Mouse (Mus musculus) hindbrain, postnatal 0 days (tissue): Measurements from ENCODE around the gene Gsdma3. TPM values are rescaled to one million over a fixed set of nuclear protein-coding genes. Genes with fewer than 3 reads are reported as not detected.
"Not testable (repeated sequence)": the region's sequence is repeated elsewhere in the genome, so short reads cannot be mapped to it uniquely, and the experiment has no call there.

Source experiments
- ATAC-seq: fragments of 200-750 bp; cut with Nextera tagmentation; 2 replicates; pipeline ENCODE4 v1.8.0; 2017; ENCODE audit warnings: mild to moderate bottlenecking, moderate TSS enrichment, moderate library complexity
- DNase-seq: peaks from one replicate; pipeline ENCODE4 v3.0.0-alpha.2; 2015; ENCODE audit warnings: low spot score
- H3K27ac ChIP-seq: fragments of 300-500 bp; sonication (generic); 2 replicates; pipeline ENCODE4 v1.5.1; 2014; ENCODE audit warnings: mild to moderate bottlenecking
- H3K27me3 ChIP-seq: fragments of 300-500 bp; sonication (generic); 2 replicates; pipeline ENCODE4 v1.6.1; 2014; ENCODE audit warnings: low read length, mixed read lengths; ENCODE audit not compliant: insufficient read depth
- H3K36me3 ChIP-seq: fragments of 300-500 bp; sonication (generic); 2 replicates; pipeline ENCODE4 v1.6.1; 2014; ENCODE audit warnings: low read length, mixed read lengths; ENCODE audit not compliant: insufficient read depth
- H3K4me1 ChIP-seq: fragments of 300-500 bp; sonication (generic); 2 replicates; pipeline ENCODE4 v1.6.1; 2014; ENCODE audit warnings: antibody characterized with exemption, low read length, mixed read lengths; ENCODE audit not compliant: insufficient read depth
- H3K4me2 ChIP-seq: fragments of 300-500 bp; sonication (generic); 2 replicates; pipeline ENCODE4 v1.6.1; 2014; ENCODE audit warnings: low read depth, mild to moderate bottlenecking, low read length, moderate library complexity, mixed read lengths
- H3K4me3 ChIP-seq: fragments of 300-500 bp; sonication (generic); 2 replicates; pipeline ENCODE4 v1.5.1; 2014; ENCODE audit warnings: low read length
- H3K9ac ChIP-seq: fragments of 300-500 bp; sonication (generic); replicated peaks from 2 replicates; pipeline ENCODE4 v1.6.1; 2014; ENCODE audit warnings: mild to moderate bottlenecking, low read length, moderate library complexity, mixed read lengths
- H3K9me3 ChIP-seq: fragments of 300-500 bp; sonication (generic); 2 replicates; pipeline ENCODE4 v1.6.1; 2016; ENCODE audit warnings: low read length, mixed read lengths
- CTCF ChIP-seq: IDR thresholded peaks from 2 replicates; pipeline ENCODE4 v1.5.1; 2016; ENCODE audit warnings: antibody characterized with exemption, control low read depth, low read depth
- whole genome bisulfite sequencing: fragments of 180-500 bp; shearing (Covaris S2); extraction: QIAGEN DNeasy Blood & Tissue Kit; methylation state at CpG from one replicate; pipeline ENCODE4 v1.1.7; 2014; 5-methylcytosine and 5-hydroxymethylcytosine counted together
- polyA plus RNA-seq: library from polyadenylated mRNA; unstranded; fragments of >200 nt; fragmentation: Nextera tagmentation; extraction: Ambion mirVana; gene quantifications from 2 replicates; pipeline ENCODE4 v1.2.1, GENCODE M21; 2015
- total RNA-seq: library from RNA; depleted of rRNA; stranded (reverse); fragments of >200 nt; gene quantifications from 2 replicates; pipeline ENCODE4 v1.2.3, GENCODE M21; 2014

The Gsdma3 gene
- total and polyA plus RNA-seq, 2 experiments from 2014 or later = 0.68 TPM; not detected in 1

DNA sequence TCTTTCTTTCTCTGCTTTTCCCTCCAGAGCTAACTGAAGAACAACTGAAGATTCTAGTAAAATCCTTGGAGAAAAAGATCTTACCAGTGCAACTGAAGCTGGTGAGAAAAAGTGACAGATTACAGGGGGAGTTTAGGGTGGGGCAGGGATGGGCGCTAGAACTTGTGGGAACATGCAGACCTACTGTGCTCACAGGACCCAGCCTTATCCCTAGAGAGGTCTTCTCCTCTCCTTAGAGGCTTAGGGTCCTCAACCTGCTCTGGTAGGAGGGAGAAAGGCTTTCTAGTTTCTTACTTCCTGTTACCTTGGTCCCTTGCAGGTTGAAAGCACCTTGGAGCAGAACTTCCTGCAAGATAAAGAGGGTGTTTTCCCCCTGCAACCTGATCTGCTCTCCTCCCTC is 11.3 kb downstream of the Gsdma3 start:
- no peak overlapping the region for H3K9ac ChIP-seq
- H3K9me3 ChIP-seq = no peaks in the 10 kb centered on the region
- H3K27ac ChIP-seq = no peak overlapping the region
- no peak for TF ChIP-seq CTCF
- H3K4me3 ChIP-seq = no peak overlapping the region
- H3K27me3 ChIP-seq = no peaks in the 10 kb centered on the region
- no peak overlapping the region for H3K4me2 ChIP-seq
- ATAC-seq (no peak), DNase-seq (no peak)
- no peaks in the 10 kb centered on the region for H3K36me3 ChIP-seq
- H3K4me1 ChIP-seq = no peaks in the 10 kb centered on the region
- WGBS = 65% methylated on average over 1 of the region's 1 CpGs

- 70% methylated on average over 5 of the region's 5 CpGs for WGBS
- no peaks in the 10 kb centered on the region for H3K27me3 ChIP-seq
- no peak overlapping the region for H3K9ac ChIP-seq
- H3K27ac ChIP-seq = no peak overlapping the region
- H3K4me3 ChIP-seq = no peak overlapping the region
- ATAC-seq (no peak), DNase-seq (no peak)
- H3K9me3 ChIP-seq = no peaks in the 10 kb centered on the region
- no peaks in the 10 kb centered on the region for H3K4me1 ChIP-seq
- no peak for TF ChIP-seq CTCF
- H3K4me2 ChIP-seq = no peak overlapping the region
- H3K36me3 ChIP-seq = no peaks in the 10 kb centered on the region
Measured at GRCm38 (mm10) chr11:98640091-98640490, 13.9 kb downstream of the Gsdma3 start.

DNA sequence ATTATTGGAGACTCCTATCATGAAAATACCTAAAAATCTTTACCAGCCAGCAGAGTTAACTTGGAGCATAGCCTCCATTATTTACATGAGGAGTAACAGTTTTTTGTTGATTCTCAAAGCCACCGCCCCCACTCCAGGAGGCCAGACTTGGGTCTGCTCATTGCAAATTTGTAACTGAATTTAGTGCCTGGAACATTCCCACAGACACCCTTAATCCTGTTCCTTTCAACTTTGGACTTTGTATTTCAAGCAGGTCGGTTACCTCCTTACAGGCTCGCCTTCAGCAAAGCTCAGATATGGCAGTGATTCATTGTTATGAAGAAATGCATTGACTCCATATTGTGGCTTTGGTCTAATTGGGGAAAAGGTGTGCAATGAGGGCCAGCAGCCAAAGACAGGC is 18.6 kb downstream of the Gsdma3 start:
- no peak overlapping the region for H3K4me3 ChIP-seq
- no peak overlapping the region for H3K4me2 ChIP-seq
- H3K9ac ChIP-seq = no peak overlapping the region
- DNase-seq (no peak), ATAC-seq (no peak)
- no peaks in the 10 kb centered on the region for H3K4me1 ChIP-seq
- no peaks in the 10 kb centered on the region for H3K36me3 ChIP-seq
- TF ChIP-seq CTCF = no peak
- H3K27me3 ChIP-seq = no peaks in the 10 kb centered on the region
- H3K9me3 ChIP-seq = no peaks in the 10 kb centered on the region
- WGBS = 78% methylated on average over 3 of the region's 3 CpGs
- no peak overlapping the region for H3K27ac ChIP-seq

DNA sequence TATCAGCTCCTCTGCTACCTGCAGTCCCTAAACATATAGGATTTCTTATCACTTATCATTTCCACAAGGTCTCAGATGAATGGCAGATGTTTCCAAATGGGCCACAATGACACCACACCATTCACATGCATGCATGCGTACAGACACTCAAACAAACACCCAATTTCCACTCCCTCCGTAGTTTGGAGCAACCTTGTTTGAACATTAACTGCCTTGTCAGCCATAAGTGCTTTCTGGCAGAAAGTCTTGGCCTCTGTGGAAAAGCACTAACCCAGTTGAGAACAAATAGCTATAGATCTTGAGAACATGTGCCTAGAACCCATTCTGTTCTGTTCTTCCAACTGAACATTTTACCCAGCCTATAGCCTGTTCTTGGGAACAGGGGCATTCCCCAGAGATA is 19.8 kb downstream of the Gsdma3 start:
- WGBS = 78% methylated on average over 2 of the region's 2 CpGs
- ATAC-seq = no peak

DNA sequence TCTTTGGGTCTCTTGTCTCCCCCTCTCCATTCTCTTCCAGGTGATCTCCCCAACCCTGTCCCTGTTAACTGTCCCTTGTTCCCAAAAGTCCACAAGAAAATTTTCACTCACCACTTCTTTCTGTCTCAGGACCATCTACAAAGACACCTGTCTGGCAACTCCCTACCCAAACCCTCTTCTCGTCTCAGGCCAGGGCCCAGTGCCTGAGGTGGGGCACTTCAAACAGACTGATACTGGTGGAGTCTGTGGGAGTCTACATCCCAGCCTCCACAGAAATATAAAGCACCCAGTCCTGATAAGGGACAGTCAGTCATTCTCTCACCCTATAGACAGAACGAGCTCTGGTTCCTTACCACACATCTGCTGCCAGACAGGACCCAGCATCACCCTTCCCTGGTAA is 20.3 kb downstream of the Gsdma3 start, which contains the start of gene Gsdma2:
Gene Gsdma2, plus strand, starts transcription at position 301 of the 400 bp plus-strand sequence.
- no peak within 1 kb of the TSS for H3K27ac ChIP-seq
- H3K4me1 ChIP-seq = no peaks in the 10 kb centered on the region
- H3K4me3 ChIP-seq = no peak within 1 kb of the TSS
- H3K36me3 ChIP-seq = no peaks in the 10 kb centered on the region
- 74% methylated on average over 2 of the region's 2 CpGs for whole genome bisulfite sequencing
- H3K4me2 ChIP-seq = no peak within 1 kb of the TSS
- ATAC-seq (no peak), DNase-seq (no peak)
- H3K9me3 ChIP-seq = no peaks in the 10 kb centered on the region
- H3K27me3 ChIP-seq = no peaks in the 10 kb centered on the region
- TF ChIP-seq CTCF = no peak
- H3K9ac ChIP-seq = no peak within 1 kb of the TSS

More for the DNA sequence above, 19.8 kb downstream of the Gsdma3 start:
- H3K9ac ChIP-seq = no peak overlapping the region
- H3K36me3 ChIP-seq = no peaks in the 10 kb centered on the region
- H3K27ac ChIP-seq = no peak overlapping the region
- DNase-seq = no peak
- no peak overlapping the region for H3K4me3 ChIP-seq
- TF ChIP-seq CTCF = no peak
- no peaks in the 10 kb centered on the region for H3K27me3 ChIP-seq
- no peak overlapping the region for H3K4me2 ChIP-seq
- no peaks in the 10 kb centered on the region for H3K9me3 ChIP-seq
- H3K4me1 ChIP-seq = no peaks in the 10 kb centered on the region

DNA sequence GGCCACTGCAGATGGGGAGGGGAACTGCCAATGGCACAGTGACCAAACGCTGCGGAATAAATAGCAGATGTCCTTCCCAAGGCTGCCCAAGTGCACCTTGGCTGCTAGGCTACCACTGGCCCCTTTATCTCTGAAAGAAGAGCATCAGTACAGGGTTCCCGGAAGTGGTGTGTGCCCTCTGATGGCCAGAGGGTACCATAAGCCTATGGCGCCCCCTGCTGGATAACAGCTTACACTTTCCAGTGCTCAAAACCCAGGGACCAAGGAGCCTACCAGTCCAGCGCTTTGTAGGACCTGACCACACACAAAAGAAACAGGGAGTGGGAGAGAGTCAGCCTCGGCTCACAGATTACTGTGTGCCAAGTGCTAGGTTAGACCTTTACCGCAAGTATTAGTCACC is 28.9 kb downstream of the Gsdma3 start:
- not testable (repeated sequence) for H3K27ac ChIP-seq, H3K4me1 ChIP-seq, H3K9ac ChIP-seq, H3K27me3 ChIP-seq, H3K36me3 ChIP-seq, H3K4me2 ChIP-seq, H3K9me3 ChIP-seq, H3K4me3 ChIP-seq
- peak; percentile 63; the same call in 1 of the 2 replicates for ATAC-seq
- WGBS = 16% methylated on average over 7 of the region's 7 CpGs
- TF ChIP-seq CTCF = peak; percentile 71
- peak; percentile 62 for DNase-seq

DNA sequence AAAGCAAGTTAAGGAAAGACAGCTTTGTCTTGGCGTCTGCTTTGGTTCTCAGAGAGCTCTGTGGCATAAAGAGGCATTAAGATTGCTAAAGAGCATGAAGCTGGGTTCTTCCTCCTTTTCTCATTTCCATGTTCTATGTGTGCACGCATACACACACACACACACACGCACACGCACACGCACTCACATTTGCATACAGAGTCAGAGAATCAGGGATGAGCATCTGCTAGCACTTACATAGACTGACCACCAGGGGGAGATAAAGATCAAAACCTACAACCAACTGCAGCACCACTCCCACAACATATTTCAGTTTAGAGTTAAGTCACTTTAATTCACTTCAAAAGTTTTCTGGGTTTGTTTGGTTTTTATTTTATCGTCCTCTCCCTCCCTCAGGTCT is 34.4 kb downstream of the Gsdma3 start:
- H3K36me3 ChIP-seq = no peaks in the 10 kb centered on the region
- no peaks in the 10 kb centered on the region for H3K27me3 ChIP-seq
- ATAC-seq = no peak
- H3K9me3 ChIP-seq = no peaks in the 10 kb centered on the region
- WGBS = 3% methylated on average over 6 of the region's 6 CpGs
- TF ChIP-seq CTCF = peak; percentile 92
- H3K4me1 ChIP-seq = no peaks in the 10 kb centered on the region
- DNase-seq = peak; percentile 83
- H3K4me3 ChIP-seq = no peak overlapping the region
- no peak overlapping the region for H3K9ac ChIP-seq
- H3K27ac ChIP-seq = no peak overlapping the region
- H3K4me2 ChIP-seq = 0 out of 2 replicates have a peak overlapping the region, but pooled peaks have one; percentile 23
